Mouse (Mus musculus) heart, adult 10 weeks (tissue): ENCODE measurements around the gene Gchfr. TPM values are rescaled to one million over a fixed set of nuclear protein-coding genes. Genes with fewer than 3 reads are reported as not detected.

ENCODE experiments used
- polyA plus RNA-seq: library from polyadenylated mRNA; stranded (reverse); fragments of 350-450 nt; fragmentation: Illumina TruSeq; extraction: RNeasy Lipid Tissue Mini Kit (QIAGEN cat#74804); gene quantifications from one replicate; pipeline ENCODE4 v1.2.3, GENCODE M21; 2014; ENCODE audit warnings: low read depth, low replicate concordance

The Gchfr gene
- 7.9 TPM for polyA plus RNA-seq

DNA sequence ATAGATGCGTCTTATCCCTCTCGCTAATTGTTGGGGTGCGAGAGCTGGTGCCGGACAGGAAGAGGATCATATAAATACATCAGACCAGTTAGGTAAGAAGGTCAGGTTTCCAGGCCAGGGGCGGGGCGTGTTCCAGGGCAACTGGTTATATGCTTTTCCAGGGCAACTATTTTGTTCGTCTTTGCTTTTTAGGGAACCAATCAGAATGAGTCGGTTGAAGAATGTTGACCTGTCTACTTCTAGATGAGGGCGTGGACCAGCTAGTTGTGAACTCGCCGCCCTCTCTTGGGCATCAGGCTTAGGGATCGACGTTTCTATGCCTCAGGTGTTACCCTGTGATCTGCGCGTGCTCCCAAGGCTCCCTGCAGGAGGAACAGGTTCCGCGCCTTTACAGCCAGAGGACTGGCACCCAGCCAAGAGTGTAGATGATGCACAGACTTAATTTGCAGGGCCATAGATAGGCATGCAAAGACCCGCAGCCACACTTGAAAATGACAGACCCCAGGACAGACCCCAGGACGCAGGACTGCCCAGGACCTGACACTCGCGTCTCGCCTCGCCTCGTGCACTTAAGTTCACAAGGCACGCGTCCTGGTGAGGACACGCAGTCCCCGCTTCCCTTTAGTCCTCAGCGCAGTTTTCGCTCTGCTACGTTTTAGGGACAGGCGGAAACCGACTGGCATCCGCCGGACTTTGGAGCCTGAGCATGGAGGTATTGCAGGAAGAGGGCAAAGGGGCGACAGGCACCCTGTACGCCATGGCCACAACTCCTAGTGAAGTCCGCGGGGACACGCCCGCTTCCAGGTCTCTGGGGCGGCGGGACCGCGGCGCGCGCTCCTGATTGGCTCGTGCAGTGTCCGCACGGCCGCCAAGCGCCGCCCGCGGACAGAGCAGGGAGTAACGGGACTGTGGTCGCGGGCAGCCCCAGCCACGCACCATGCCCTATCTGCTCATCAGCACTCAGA lies at the start of gene Gchfr:
Gchfr (plus strand) TSS at position 873 of the 965 bp plus-strand sequence.

DNA sequence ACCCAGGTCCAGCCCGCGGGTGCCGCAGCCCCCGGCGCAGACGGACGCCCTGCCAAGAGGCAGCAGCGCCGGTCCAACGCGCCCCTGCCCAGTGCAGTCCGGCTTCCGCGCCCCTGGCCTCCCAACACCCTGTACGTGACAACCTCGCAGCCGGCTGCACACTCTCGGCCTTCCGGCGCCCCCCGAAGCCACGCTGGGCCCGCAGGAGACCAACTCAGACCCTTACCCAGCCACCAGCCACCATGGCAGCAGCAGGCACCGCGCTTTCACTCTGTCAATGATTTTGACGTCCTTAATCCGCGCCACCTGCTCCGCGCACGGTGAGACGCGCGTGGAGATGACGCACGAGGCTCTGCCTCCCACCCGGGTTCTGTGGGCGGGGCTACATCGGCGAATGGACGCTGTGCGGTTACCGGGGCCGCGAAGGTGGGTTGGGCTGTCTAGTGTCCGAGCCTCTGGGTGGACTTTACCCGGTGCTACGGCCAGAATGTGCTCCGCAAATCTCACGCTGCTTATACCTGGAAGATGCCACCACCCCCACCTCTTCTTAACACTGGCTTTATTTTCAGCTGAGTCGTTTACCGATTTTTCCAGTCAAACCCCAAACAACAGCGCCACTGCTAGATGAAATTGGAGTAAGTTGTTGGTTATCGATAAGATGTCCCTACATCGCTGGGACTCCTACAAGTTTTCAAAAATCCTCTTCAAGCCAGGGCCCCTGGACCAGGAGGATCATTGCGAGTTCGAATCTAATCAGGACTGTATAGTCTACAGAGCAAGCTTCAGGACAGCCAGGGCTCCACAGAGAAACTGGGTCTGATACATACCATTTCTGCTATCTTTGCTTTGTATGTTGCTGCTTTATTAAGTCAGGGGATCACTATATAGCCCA lies 10.6 kb upstream of the Gchfr start, which contains the start of gene Rmdn3:
Rmdn3 (minus strand) TSS at position 354 of the 892 bp plus-strand sequence.

DNA sequence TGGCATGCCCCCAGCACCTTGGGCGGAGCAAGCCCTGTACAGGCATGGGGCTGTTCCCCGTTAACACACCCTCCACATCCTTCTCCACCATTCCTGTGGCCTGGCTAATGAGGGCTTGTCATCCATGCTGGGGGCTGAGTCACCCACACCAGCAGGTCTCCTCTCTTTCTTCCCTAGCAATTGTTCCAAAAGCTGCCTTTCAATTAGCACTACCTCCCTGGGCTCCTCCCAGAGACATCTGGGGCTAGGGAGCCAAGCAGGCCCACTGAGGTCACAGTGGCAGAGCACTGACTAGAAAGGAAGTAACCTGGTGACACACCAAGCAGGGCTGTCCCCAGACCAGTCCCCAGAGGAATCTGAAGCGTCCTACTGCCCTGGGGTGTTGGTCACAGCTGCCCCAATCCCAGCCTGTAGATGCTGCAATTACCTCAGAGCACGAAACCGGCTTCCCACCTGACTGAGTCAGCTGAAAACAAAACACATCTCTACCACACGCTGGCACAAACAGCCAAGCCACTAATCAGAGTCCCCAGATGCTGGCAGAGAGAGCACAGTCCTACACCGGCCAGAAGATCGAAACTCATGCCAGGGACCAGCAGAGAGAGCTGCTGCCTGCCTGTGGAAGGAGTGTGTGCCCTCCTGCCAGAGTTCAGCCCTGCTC lies 6.5 kb downstream of the Gchfr start, which contains the start of gene Gm14137:
Gm14137 (plus strand) TSS at position 519 of the 661 bp plus-strand sequence.

DNA sequence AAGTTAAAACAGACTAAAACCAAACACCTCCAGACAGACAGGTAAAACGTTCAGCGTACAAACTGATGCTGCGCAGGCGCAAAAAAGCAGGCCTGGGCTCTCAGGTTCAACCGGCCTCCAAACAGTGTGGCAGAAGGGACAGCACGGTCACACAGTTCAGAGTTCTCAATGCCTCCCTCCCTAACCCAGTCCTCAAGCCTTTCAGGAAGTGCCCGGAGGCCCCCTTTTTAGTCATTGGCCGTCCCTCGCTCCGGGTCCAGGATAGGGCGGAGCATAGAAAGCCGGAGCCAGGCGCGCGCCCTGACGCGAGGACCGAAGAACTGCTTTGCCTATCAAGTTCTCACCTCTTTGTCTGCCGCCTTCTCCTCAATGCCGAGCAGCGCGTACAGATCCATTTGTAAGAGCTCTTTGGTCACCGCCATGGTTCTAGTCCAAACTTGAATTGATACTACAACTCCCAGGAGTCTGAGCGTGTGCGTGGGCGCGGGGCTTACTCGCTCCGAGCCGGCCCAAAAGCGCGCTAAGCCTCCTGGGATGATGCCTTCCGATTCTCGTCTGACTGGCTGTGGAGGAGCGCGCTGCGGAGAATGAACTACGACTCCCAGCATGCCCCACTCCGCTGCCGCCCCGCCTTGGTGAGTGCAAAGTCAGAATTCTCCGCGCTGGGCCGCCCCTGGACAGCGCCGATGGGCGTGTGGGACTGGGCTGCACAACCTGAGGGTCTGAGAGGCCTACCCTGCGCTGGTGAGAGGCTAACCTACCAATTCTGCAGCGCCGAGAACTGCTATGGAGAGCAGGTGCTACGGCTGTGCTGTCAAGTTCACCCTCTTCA lies 41.0 kb downstream of the Gchfr start, which contains the start of the genes Zfyve19 and Dnajc17:
Zfyve19 (plus strand) TSS at position 274 of the 832 bp plus-strand sequence.
Dnajc17 (minus strand) TSS at position 452 of the 832 bp plus-strand sequence.

Other genes with a start within 250 kb of the Gchfr start
- 6.8 TPM for gene Chst14, start 241.3 kb upstream of the Gchfr start, polyA plus RNA-seq
- 12.2 TPM for gene Ccdc32, start 138.4 kb upstream of the Gchfr start, polyA plus RNA-seq
- gene Rpusd2, start 133.0 kb upstream of the Gchfr start, polyA plus RNA-seq: 3.5 TPM
- gene Knl1, start 120.7 kb upstream of the Gchfr start, polyA plus RNA-seq: 0.08 TPM
- 0.26 TPM for gene Rad51, start 55.0 kb upstream of the Gchfr start, polyA plus RNA-seq
- gene Rmdn3, start 10.7 kb upstream of the Gchfr start, polyA plus RNA-seq: 18.1 TPM
- gene Gm14137, start 6.7 kb downstream of the Gchfr start, polyA plus RNA-seq: not detected
- 22.6 TPM for gene Zfyve19, start 40.8 kb downstream of the Gchfr start, polyA plus RNA-seq
- 8.7 TPM for gene Dnajc17, start 41.0 kb downstream of the Gchfr start, polyA plus RNA-seq
- not detected for gene Ppp1r14d, start 62.1 kb downstream of the Gchfr start, polyA plus RNA-seq
- not detected for gene Spint1, start 69.6 kb downstream of the Gchfr start, polyA plus RNA-seq
- gene Rhov, start 103.5 kb downstream of the Gchfr start, polyA plus RNA-seq: not detected
- gene Vps18, start 121.0 kb downstream of the Gchfr start, polyA plus RNA-seq: 8.4 TPM
- 11.8 TPM for gene Dll4, start 158.0 kb downstream of the Gchfr start, polyA plus RNA-seq
- gene Chac1, start 183.5 kb downstream of the Gchfr start, polyA plus RNA-seq: 7.1 TPM